Mouse (Mus musculus) ES-E14 (cell line): ENCODE measurements at regions not wholly inside any gene's neighbourhood (a gene's known extent, or its start where the extent isn't known, plus 50 kb on each side); places are given as distances from the start of the nearest gene placed in this dataset.

Source experiments
- DNase-seq: peaks from one replicate; pipeline ENCODE4 v3.0.0-alpha.2; 2013; ENCODE audit warnings: low read depth, low spot score
- H3K27ac ChIP-seq: 2 replicates; pipeline ENCODE4 v1.5.1; 2012; ENCODE audit warnings: low read depth, mild to moderate bottlenecking, low read length, moderate library complexity, mixed read lengths; ENCODE audit not compliant: poor library complexity, insufficient read depth, severe bottlenecking
- H3K36me3 ChIP-seq: 2 replicates; pipeline ENCODE4 v1.6.1; 2012; ENCODE audit warnings: mild to moderate bottlenecking, low read length, moderate library complexity, mixed read lengths; ENCODE audit not compliant: control insufficient read depth, poor library complexity, insufficient read depth, severe bottlenecking
- H3K4me1 ChIP-seq, 2 experiments: fragments of 150-350 bp in 1 of 2; sonication (generic) in 1 of 2; 2 replicates each; pipeline ENCODE4 v1.6.1; 2012; ENCODE audit warnings: low read length in 2 of 2, mild to moderate bottlenecking in 1 of 2, mixed read lengths in 1 of 2; ENCODE audit not compliant: control insufficient read depth in 2 of 2, insufficient read depth in 2 of 2, poor library complexity in 1 of 2
- H3K4me3 ChIP-seq, 2 experiments: fragments of 150-350 bp in 1 of 2; sonication (generic) in 1 of 2; 2 replicates each; pipeline ENCODE4 v1.5.1; 2012; ENCODE audit warnings: low read length in 2 of 2, low read depth in 1 of 2, mild to moderate bottlenecking in 1 of 2, mixed read lengths in 1 of 2; ENCODE audit not compliant: insufficient read depth in 1 of 2, poor library complexity in 1 of 2, severe bottlenecking in 1 of 2
- H3K9ac ChIP-seq: 2 replicates; pipeline ENCODE4 v1.6.1; 2012; ENCODE audit warnings: low read depth, mild to moderate bottlenecking, low read length, mixed read lengths; ENCODE audit not compliant: poor library complexity, insufficient read depth, severe bottlenecking
- H3K9me3 ChIP-seq: fragments of 150-350 bp; sonication (generic); 2 replicates; pipeline ENCODE4 v1.6.1; 2012; ENCODE audit warnings: low read depth, mild to moderate bottlenecking, low read length; ENCODE audit not compliant: control insufficient read depth, insufficient read depth
- CHD2 ChIP-seq: IDR thresholded peaks from 2 replicates; pipeline ENCODE4 v1.6.1; 2014; ENCODE audit warnings: mild to moderate bottlenecking, low read depth, low read length, inconsistent platforms
- HCFC1 ChIP-seq: IDR thresholded peaks from 2 replicates; pipeline ENCODE4 v1.6.1; 2012; ENCODE audit warnings: low read length, inconsistent platforms, borderline replicate concordance; ENCODE audit not compliant: insufficient read depth
- MAFK ChIP-seq: IDR thresholded peaks from 2 replicates; pipeline ENCODE4 v1.6.1; 2014; ENCODE audit warnings: mild to moderate bottlenecking, low read depth, low read length, inconsistent platforms; ENCODE audit not compliant: insufficient read depth
- ZC3H11A ChIP-seq: IDR thresholded peaks from 2 replicates; pipeline ENCODE4 v1.6.1; 2012; ENCODE audit warnings: low read depth, mild to moderate bottlenecking, inconsistent platforms, low read length, borderline replicate concordance
- ZNF384 ChIP-seq: IDR thresholded peaks from 2 replicates; pipeline ENCODE4 v1.6.1; 2012; ENCODE audit warnings: low read depth, low read length, inconsistent platforms
- in situ Hi-C, 2 experiments: fragments of 600-800 bp; cut with MboI; formaldehyde crosslinking; loops; one replicate each; pipeline ENCODE4 v1.15.1; 2025; ENCODE audit warnings: low sequenced_read_pairs in 2 of 2, inconsistent platforms in 1 of 2; ENCODE audit not compliant: unreplicated experiment in 2 of 2

DNA sequence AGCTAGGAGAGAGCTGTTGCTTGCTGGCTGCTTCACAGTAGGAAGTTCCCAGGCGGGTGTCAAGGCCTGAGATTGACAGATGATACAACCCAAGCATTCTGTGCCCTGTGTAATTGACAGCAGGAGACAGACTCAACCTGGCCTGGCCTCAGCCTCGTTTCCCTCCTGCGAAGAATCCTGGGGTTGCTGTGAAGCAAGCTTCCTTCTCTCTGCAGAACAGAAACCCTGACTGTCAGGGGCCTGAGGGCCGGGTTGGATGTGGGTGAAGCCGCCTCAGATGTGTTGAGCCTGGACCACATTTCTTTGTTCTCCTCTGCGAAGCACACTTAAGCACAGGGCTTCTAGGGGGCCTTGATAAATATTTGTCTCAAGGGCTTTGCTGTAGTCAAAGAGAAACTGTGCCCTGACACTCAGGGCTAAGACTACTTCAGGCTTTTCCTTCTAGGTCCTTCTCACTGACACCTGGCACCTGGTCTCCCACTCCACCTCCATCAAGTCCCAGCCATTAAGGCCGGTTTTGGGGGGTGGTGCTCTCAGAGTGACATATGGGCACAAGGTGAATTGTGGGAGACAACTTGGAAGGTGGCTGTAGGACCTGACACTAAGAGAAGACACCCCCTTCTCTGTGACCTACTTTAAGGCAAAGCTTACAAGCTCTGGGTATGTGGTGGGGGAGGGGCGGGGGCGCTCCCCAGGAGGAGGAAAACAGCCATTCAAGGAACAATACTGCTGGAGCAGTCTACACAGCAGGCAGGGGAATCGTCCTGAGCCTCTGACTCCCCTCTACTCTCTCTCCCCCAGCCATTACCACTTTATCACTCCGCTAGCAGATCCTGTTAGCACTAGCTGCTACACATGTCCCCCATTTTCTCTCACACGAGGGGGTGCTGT is 219.2 kb upstream of the Hes1 start:
- Histone ChIP-seq H3K9ac (no peak overlapping the region), H3K4me3 (no peak overlapping the region), H3K36me3 (no peaks in the 10 kb centered on the region), H3K4me1 (peaks cover 0 to 10% of the 10 kb centered on the region in 2 experiments; a peak in 2 of 4 replicates), H3K27ac (no peak overlapping the region), H3K9me3 (no peaks in the 10 kb centered on the region)
- DNase-seq = no peak
- no peak for TF ChIP-seq MAFK
- in situ Hi-C loops = no loop called here

DNA sequence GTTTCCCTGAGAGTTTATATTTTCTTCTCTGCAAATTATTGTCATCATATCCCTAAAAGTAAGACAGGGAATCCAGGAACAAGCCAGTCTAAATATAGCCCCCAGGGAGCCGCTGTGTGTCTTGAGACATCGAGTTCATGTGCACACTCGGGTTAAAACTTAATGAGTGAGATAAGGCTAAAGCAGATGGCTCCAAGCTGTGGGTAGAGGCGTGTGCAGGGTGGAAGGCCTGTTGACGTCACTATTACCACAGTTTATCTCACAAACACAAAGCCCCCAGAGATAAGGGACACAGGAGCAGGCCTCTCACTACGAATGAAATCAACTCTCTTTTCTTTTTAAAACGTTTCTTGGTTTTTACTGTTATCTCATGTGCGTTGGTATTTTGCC is 218.6 kb upstream of the Hes1 start:
- no peak for TF ChIP-seq HCFC1
- no peak for TF ChIP-seq MAFK
- TF ChIP-seq ZNF384 = no peak
- TF ChIP-seq CHD2 = no peak
- no peak for TF ChIP-seq ZC3H11A
- no peak overlapping the region for H3K9ac ChIP-seq
- peaks cover 0 to 11% of the 10 kb centered on the region in 2 experiments; a peak in 2 of 4 replicates for H3K4me1 ChIP-seq
- H3K27ac ChIP-seq = no peak overlapping the region
- H3K9me3 ChIP-seq = no peaks in the 10 kb centered on the region
- DNase-seq = no peak
- in situ Hi-C loops = no loop called here
- no peaks in the 10 kb centered on the region for H3K36me3 ChIP-seq
- no peak overlapping the region for H3K4me3 ChIP-seq

DNA sequence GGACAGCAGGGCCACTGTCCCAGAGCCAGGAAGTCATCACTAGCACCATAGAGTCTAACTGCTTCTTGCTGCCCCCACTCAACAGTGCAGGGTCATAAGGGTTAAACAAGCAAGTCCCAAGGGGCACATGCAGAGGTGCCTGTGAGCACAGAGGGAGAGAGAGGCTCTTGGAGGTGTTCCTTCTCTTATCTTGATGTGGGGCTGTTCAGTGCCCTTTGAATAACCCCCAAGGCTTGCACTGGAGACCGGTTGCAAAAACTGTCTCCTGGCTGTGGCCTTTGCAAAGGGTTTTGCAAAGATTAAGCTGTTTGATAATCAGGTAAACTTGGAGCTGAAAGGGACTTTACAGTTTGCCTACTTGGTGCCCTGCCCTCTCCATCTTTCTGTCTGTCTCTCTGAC is 217.1 kb upstream of the Hes1 start:
- Histone ChIP-seq H3K4me1 (peaks cover 0 to 15% of the 10 kb centered on the region in 2 experiments; a peak in 2 of 4 replicates), H3K36me3 (no peaks in the 10 kb centered on the region), H3K9me3 (no peaks in the 10 kb centered on the region), H3K27ac (no peak overlapping the region), H3K9ac (no peak overlapping the region), H3K4me3 (no peak overlapping the region)
- in situ Hi-C loops = no loop called here
- no peak for DNase-seq
- TF ChIP-seq MAFK (no peak), HCFC1 (no peak)

DNA sequence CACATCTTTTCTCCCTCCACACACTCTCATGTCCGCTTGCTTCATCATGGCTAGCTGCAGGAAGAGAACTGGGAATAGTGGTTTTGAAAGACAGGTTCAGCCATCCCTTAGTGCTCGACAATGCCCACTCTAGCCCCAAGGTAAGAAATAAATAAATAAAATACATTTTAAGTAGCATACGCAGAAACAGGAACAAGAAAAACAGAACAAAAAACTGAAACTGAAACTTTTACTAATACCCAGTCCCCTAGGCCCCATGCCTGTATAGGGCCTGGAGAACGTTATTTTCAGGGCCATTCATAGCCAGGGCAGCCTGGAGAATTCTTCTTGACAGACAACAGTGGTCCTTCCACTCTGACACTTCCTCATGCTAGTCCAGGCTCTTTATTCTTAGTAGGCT is 216.4 kb upstream of the Hes1 start:
- H3K4me3 ChIP-seq = no peak overlapping the region
- in situ Hi-C loops = no loop called here
- H3K4me1 ChIP-seq = peaks cover 0 to 15% of the 10 kb centered on the region in 2 experiments; a peak in 2 of 4 replicates
- DNase-seq = no peak
- H3K9me3 ChIP-seq = no peaks in the 10 kb centered on the region
- H3K9ac ChIP-seq = no peak overlapping the region
- no peaks in the 10 kb centered on the region for H3K36me3 ChIP-seq
- no peak for TF ChIP-seq ZC3H11A
- no peak for TF ChIP-seq ZNF384
- TF ChIP-seq CHD2 = no peak
- no peak for TF ChIP-seq MAFK
- TF ChIP-seq HCFC1 = no peak
- H3K27ac ChIP-seq = no peak overlapping the region

DNA sequence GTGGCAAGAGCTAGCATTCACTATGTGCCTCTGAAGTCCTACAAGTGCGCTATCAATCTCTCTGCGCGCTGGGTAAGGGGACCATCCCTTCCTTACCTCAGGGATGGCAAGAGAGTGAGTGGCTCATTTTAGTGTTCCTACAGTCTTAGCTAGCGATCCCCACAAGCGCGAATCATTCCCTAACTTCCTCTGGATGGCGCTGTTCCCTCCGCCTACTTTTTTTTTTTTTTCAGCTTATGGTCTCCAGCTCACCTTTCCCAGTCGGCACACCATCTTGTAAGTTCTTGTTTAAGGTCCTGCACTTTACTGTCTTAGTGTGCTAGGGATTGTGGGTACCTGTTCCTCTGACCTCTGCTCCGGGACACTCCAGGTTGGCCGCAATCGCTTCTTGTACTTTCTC is 215.7 kb upstream of the Hes1 start:
- peak; percentile 37 for DNase-seq
- Histone ChIP-seq H3K4me1 (peaks cover 0 to 15% of the 10 kb centered on the region in 2 experiments; a peak in 2 of 4 replicates), H3K9ac (no peak overlapping the region), H3K4me3 (0 out of 4 replicates have a peak overlapping the region, but pooled peaks of 1 of the 2 experiments have one; percentile 22), H3K36me3 (no peaks in the 10 kb centered on the region), H3K27ac (no peak overlapping the region), H3K9me3 (no peaks in the 10 kb centered on the region)
- TF ChIP-seq CHD2 (no peak), ZNF384 (peak; percentile 99), ZC3H11A (peak; percentile 52; the same call in 1 of the 2 replicates), HCFC1 (no peak), MAFK (no peak)
- in situ Hi-C loops = no loop called here
